Mouse (Mus musculus): ENCODE measurements around the gene Gm21969.

Gm21969 gene

GRCm38 (mm10) chr4:139587370-139587769 lies 15.6 kb upstream of the Gm21969 start:
- DNase-seq, result no peak

- no peak for DNase-seq
Observed at GRCm38 (mm10) chr4:139587773-139588172, 15.2 kb upstream of the Gm21969 start.

- no peak for DNase-seq
Observed at GRCm38 (mm10) chr4:139589351-139590027, 13.5 kb upstream of the Gm21969 start.

- DNase-seq, result peak; percentile 91
Observed at GRCm38 (mm10) chr4:139590446-139590845, 12.5 kb upstream of the Gm21969 start.

GRCm38 (mm10) chr4:139592895-139593294 lies 10.1 kb upstream of the Gm21969 start:
- no peak for DNase-seq

- DNase-seq, result no peak
Observed at GRCm38 (mm10) chr4:139593383-139593782, 9.6 kb upstream of the Gm21969 start.

- no peak for DNase-seq
Observed at GRCm38 (mm10) chr4:139594062-139594461, 8.9 kb upstream of the Gm21969 start.

- DNase-seq, result no peak
Observed at GRCm38 (mm10) chr4:139596715-139597114, 6.3 kb upstream of the Gm21969 start.

- DNase-seq, result no peak
Observed at GRCm38 (mm10) chr4:139597286-139598284, 5.4 kb upstream of the Gm21969 start.

- DNase-seq, result no peak
Observed at GRCm38 (mm10) chr4:139598356-139598755, 4.6 kb upstream of the Gm21969 start.

- DNase-seq, result no peak
Observed at GRCm38 (mm10) chr4:139598950-139599518, 4.0 kb upstream of the Gm21969 start.

GRCm38 (mm10) chr4:139601519-139602356 lies 1.2 kb upstream of the Gm21969 start:
- DNase-seq, result no peak

- DNase-seq, result no peak
Observed at GRCm38 (mm10) chr4:139605216-139605615, 2.2 kb downstream of the Gm21969 start.

- DNase-seq, result no peak
Observed at GRCm38 (mm10) chr4:139606732-139607131, 3.7 kb downstream of the Gm21969 start.

- DNase-seq, result no peak
Observed at GRCm38 (mm10) chr4:139608975-139609374, 6.0 kb downstream of the Gm21969 start.

GRCm38 (mm10) chr4:139610954-139611353 lies 8.0 kb downstream of the Gm21969 start:
- DNase-seq, result no peak

- DNase-seq, result peak; percentile 82
Observed at GRCm38 (mm10) chr4:139611542-139611953, 8.6 kb downstream of the Gm21969 start.

- DNase-seq, result no peak
Observed at GRCm38 (mm10) chr4:139614524-139615260, 11.7 kb downstream of the Gm21969 start.

GRCm38 (mm10) chr4:139616276-139617000 lies 13.5 kb downstream of the Gm21969 start:
- no peak for DNase-seq

- no peak for DNase-seq
Observed at GRCm38 (mm10) chr4:139617001-139617364, 14.0 kb downstream of the Gm21969 start.

GRCm38 (mm10) chr4:139619765-139620164 lies 16.8 kb downstream of the Gm21969 start:
- no peak for DNase-seq

Measured in cerebellum, adult 8-10 months (tissue).